Mouse (Mus musculus): ENCODE results near the gene Cdyl. TPM values are rescaled to one million over a fixed set of nuclear protein-coding genes. Genes with fewer than 3 reads are reported as not detected.

The Cdyl gene
- polyA plus RNA-seq, 1 experiment from 2014 or later, result 17.6 TPM

DNA sequence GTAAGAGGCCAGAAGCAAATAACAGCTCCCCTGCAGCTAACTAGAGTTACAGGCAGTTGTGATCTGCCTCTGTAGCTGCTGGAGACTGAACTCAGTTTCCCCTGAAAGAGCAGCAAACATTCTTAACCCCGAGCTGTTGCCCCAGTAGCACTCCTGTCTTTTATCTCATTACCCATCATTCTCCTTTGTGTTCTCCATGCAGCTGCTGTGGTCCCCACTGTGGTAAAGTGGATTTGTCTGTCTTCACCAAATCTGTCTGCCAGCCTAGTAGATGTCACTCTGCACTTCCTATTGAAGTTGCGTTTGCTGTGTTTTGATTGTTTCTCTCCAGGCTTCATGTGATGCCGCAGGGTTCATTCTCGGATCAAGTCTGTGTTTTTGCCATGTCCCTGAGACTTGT, 130.8 kb downstream of the Cdyl start:
- Histone ChIP-seq H3K27ac (ENCODE audit: low read depth, low read length) (no peak overlapping the region), H3K36me3 (ENCODE audit: control insufficient read depth, insufficient read depth, low read length) (no peaks in the 10 kb centered on the region), H3K9ac (ENCODE audit: low read depth, low read length) (no peak overlapping the region), H3K9me3 (ENCODE audit: control insufficient read depth, low read length) (no peaks in the 10 kb centered on the region), H3K4me3 (ENCODE audit: low read depth, low read length) (no peak overlapping the region), H3K4me2 (no peak overlapping the region), H3K27me3 (replicated peaks; ENCODE audit: control insufficient read depth, insufficient read depth, low read length) (no peaks in the 10 kb centered on the region), H3K4me1 (replicated peaks; ENCODE audit: control insufficient read depth, insufficient read depth, low read length) (peaks cover 49% of the 10 kb centered on the region)
- 64% methylated on average over 4 of the region's 4 CpGs for WGBS
- DNase-seq (ENCODE audit: low spot score), result no peak
- ATAC-seq (replicated peaks; ENCODE audit: low FRiP score), result no peak

GRCm38 (mm10) chr13:35794309-35794708, 134.7 kb downstream of the Cdyl start:
- no peak overlapping the region for H3K4me2 ChIP-seq
- no peaks in the 10 kb centered on the region for H3K27me3 ChIP-seq (replicated peaks; ENCODE audit: control insufficient read depth, insufficient read depth, low read length)
- no peak overlapping the region for H3K9ac ChIP-seq (ENCODE audit: low read depth, low read length)
- ATAC-seq (replicated peaks; ENCODE audit: low FRiP score) (no peak), DNase-seq (ENCODE audit: low spot score) (no peak)
- no peaks in the 10 kb centered on the region for H3K36me3 ChIP-seq (ENCODE audit: control insufficient read depth, insufficient read depth, low read length)
- H3K4me3 ChIP-seq (ENCODE audit: low read depth, low read length), result no peak overlapping the region
- H3K9me3 ChIP-seq (ENCODE audit: control insufficient read depth, low read length), result no peaks in the 10 kb centered on the region
- WGBS, result 49% methylated on average over 7 of the region's 7 CpGs
- no peak overlapping the region for H3K27ac ChIP-seq (ENCODE audit: low read depth, low read length)
- H3K4me1 ChIP-seq (replicated peaks; ENCODE audit: control insufficient read depth, insufficient read depth, low read length), result peaks cover 65% of the 10 kb centered on the region

- H3K4me1 ChIP-seq (replicated peaks; ENCODE audit: control insufficient read depth, insufficient read depth, low read length), result peaks cover 67% of the 10 kb centered on the region
Measured at GRCm38 (mm10) chr13:35794774-35795173, 135.1 kb downstream of the Cdyl start.

DNA sequence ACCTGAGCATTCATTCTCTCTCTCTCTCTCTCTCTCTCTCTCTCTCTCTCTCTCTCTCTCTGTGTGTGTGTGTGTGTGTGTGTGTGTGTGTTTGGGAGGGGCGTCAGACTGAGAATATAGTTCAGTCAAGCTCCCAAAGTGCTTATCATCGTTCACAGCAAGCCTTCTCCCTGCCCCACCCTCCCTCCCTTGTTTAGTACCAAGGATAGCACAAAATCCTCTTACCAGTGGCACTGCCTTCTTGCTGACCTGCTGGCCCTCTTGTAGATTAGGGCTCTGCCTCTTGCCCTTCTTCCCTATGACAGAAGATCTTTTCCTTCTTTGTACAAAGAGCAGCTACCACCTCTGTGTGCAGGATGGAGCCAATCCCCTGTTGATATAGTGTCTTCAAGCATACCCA, 136.3 kb downstream of the Cdyl start:
- no peaks in the 10 kb centered on the region for H3K36me3 ChIP-seq (ENCODE audit: control insufficient read depth, insufficient read depth, low read length)
- H3K27ac ChIP-seq (ENCODE audit: low read depth, low read length), result peak overlapping the region; percentile 82
- WGBS, result 17% methylated on average over 2 of the region's 2 CpGs
- H3K4me2 ChIP-seq, result peak overlapping the region; percentile 57
- H3K4me1 ChIP-seq (replicated peaks; ENCODE audit: control insufficient read depth, insufficient read depth, low read length), result peaks cover 60% of the 10 kb centered on the region
- no peak overlapping the region; the same call in 1 of the 2 replicates for H3K9ac ChIP-seq (ENCODE audit: low read depth, low read length)
- no peak overlapping the region for H3K4me3 ChIP-seq (ENCODE audit: low read depth, low read length)
- DNase-seq (ENCODE audit: low spot score), result no peak
- H3K27me3 ChIP-seq (replicated peaks; ENCODE audit: control insufficient read depth, insufficient read depth, low read length), result no peaks in the 10 kb centered on the region
- peak; percentile 91 for ATAC-seq (replicated peaks; ENCODE audit: low FRiP score)
- no peaks in the 10 kb centered on the region for H3K9me3 ChIP-seq (ENCODE audit: control insufficient read depth, low read length)

More at GRCm38 (mm10) chr13:35794774-35795173, 135.1 kb downstream of the Cdyl start:
- H3K4me3 ChIP-seq (ENCODE audit: low read depth, low read length), result no peak overlapping the region
- no peaks in the 10 kb centered on the region for H3K9me3 ChIP-seq (ENCODE audit: control insufficient read depth, low read length)
- H3K4me2 ChIP-seq, result peak overlapping the region; percentile 46; the same call in 1 of the 2 replicates
- DNase-seq (ENCODE audit: low spot score) (no peak), ATAC-seq (replicated peaks; ENCODE audit: low FRiP score) (no peak)
- H3K27ac ChIP-seq (ENCODE audit: low read depth, low read length), result peak overlapping the region; percentile 41
- WGBS, result 70% methylated on average over 4 of the region's 4 CpGs
- no peaks in the 10 kb centered on the region for H3K36me3 ChIP-seq (ENCODE audit: control insufficient read depth, insufficient read depth, low read length)
- no peaks in the 10 kb centered on the region for H3K27me3 ChIP-seq (replicated peaks; ENCODE audit: control insufficient read depth, insufficient read depth, low read length)
- H3K9ac ChIP-seq (ENCODE audit: low read depth, low read length), result no peak overlapping the region

DNA sequence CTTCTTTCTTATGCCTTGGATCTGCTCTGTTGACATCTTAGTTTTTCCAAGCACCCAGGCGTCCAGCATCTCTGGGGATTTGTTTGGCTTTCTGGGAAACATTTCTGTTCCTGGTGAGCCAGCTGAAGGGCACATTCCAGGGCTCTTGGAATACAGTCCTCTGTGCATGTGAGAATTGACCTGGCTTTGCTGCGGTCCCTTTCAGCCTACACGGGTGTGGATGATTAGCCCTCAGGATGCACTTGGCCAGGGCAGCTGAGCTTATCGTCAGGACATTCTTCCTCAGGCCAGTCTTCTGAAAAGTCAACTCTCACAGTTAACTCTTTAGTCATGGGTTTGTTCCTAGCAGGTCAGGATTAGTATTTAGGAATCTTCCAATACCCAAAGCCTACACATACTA, 136.7 kb downstream of the Cdyl start:
- no peaks in the 10 kb centered on the region for H3K36me3 ChIP-seq (ENCODE audit: control insufficient read depth, insufficient read depth, low read length)
- no peaks in the 10 kb centered on the region for H3K27me3 ChIP-seq (replicated peaks; ENCODE audit: control insufficient read depth, insufficient read depth, low read length)
- ATAC-seq (replicated peaks; ENCODE audit: low FRiP score), result no peak
- H3K27ac ChIP-seq (ENCODE audit: low read depth, low read length), result peak overlapping the region; percentile 82
- DNase-seq (ENCODE audit: low spot score), result no peak
- peak overlapping the region; percentile 57 for H3K4me2 ChIP-seq
- H3K9me3 ChIP-seq (ENCODE audit: control insufficient read depth, low read length), result no peaks in the 10 kb centered on the region
- H3K4me3 ChIP-seq (ENCODE audit: low read depth, low read length), result no peak overlapping the region
- 40% methylated on average over 4 of the region's 4 CpGs for WGBS
- peak overlapping the region; percentile 41; the same call in 1 of the 2 replicates for H3K9ac ChIP-seq (ENCODE audit: low read depth, low read length)
- peaks cover 56% of the 10 kb centered on the region for H3K4me1 ChIP-seq (replicated peaks; ENCODE audit: control insufficient read depth, insufficient read depth, low read length)

DNA sequence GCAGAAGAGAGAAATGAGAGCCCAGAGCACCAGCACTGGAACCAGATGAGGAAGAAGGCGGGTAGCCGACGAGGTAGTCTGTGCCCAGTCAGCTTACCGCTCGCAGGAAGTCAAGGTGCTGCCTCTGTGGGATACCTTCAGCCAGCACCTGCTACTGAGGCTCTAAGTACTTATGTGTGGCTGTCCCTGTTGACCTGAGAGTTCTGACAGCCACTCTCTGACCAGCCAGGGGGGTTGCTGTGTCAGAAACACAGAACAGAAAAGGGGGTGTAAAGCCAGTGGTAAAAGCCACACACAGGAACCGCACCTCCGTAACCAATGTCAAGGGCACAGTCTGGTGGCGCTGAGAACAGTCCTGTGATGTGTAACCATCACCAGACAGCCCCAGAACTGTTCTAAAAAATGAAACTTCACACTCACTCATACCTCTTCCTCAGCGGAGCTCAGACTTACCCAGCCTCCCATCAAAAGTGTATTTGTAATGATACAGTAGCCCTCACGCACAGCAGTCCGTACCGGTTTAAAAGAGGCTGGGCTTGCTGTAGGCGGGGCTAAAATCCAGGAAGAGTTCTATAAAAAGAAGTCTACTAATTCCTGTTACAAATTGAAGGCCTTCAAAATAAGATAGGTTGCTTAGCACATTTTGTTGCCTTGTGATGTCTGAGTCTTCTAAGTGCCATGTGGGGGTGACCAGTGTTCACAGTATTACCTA, 138.3 kb downstream of the Cdyl start:
- 82% methylated on average over 13 of the region's 13 CpGs for WGBS

DNA sequence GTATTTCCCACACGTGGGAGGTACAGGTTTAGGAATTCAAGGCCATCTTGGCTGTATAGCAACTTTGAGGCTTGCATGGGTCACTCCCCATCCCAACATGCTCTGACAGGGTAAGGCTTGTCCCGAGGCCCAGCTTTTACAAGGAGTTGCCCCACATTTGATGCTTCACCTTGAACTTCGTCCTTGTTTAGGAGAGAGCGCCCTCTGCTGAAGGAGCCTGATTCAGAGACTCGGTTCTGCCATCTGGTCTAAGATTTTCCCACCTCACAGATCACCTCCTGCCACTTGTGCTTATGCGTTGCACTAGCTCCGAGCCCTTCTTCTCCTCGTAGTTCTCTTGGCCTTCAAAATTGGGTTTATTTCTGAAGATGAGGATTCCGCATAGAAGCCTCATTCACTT, 139.0 kb downstream of the Cdyl start:
- no peak overlapping the region for H3K4me2 ChIP-seq
- H3K27me3 ChIP-seq (replicated peaks; ENCODE audit: control insufficient read depth, insufficient read depth, low read length), result no peaks in the 10 kb centered on the region
- ATAC-seq (replicated peaks; ENCODE audit: low FRiP score) (no peak), DNase-seq (ENCODE audit: low spot score) (no peak)
- H3K4me1 ChIP-seq (replicated peaks; ENCODE audit: control insufficient read depth, insufficient read depth, low read length), result peaks cover 52% of the 10 kb centered on the region
- H3K9me3 ChIP-seq (ENCODE audit: control insufficient read depth, low read length), result no peaks in the 10 kb centered on the region
- WGBS, result 61% methylated on average over 9 of the region's 9 CpGs
- H3K27ac ChIP-seq (ENCODE audit: low read depth, low read length), result no peak overlapping the region
- no peak overlapping the region for H3K9ac ChIP-seq (ENCODE audit: low read depth, low read length)
- no peak overlapping the region for H3K4me3 ChIP-seq (ENCODE audit: low read depth, low read length)
- H3K36me3 ChIP-seq (ENCODE audit: control insufficient read depth, insufficient read depth, low read length), result no peaks in the 10 kb centered on the region

More for the DNA sequence above, 138.3 kb downstream of the Cdyl start:
- Histone ChIP-seq H3K27ac (ENCODE audit: low read depth, low read length) (peak overlapping the region; percentile 19; the same call in 1 of the 2 replicates), H3K4me1 (replicated peaks; ENCODE audit: control insufficient read depth, insufficient read depth, low read length) (peaks cover 54% of the 10 kb centered on the region), H3K4me2 (no peak overlapping the region), H3K9me3 (ENCODE audit: control insufficient read depth, low read length) (no peaks in the 10 kb centered on the region), H3K4me3 (ENCODE audit: low read depth, low read length) (no peak overlapping the region), H3K9ac (ENCODE audit: low read depth, low read length) (no peak overlapping the region), H3K27me3 (replicated peaks; ENCODE audit: control insufficient read depth, insufficient read depth, low read length) (no peaks in the 10 kb centered on the region), H3K36me3 (ENCODE audit: control insufficient read depth, insufficient read depth, low read length) (no peaks in the 10 kb centered on the region)
- no peak for ATAC-seq (replicated peaks; ENCODE audit: low FRiP score)
- DNase-seq (ENCODE audit: low spot score), result no peak

DNA sequence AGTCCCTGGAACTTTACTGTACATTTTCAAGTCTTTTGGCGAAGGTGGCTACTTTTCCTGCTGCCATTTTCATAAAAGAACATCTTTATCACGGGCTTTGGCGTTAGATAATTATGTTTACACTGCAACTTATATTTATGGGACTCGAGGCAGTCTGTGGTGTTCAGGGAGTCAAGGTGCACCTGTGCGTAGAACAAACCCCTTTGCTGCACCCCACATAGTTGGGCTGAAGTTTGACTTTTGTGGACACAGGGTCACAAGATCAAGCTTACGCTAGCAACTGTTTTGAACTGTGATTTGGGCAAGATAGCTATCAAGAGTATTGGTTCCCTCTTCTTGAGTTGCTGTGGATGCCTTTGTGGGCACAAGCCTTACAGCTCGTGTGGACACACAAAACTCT, 140.6 kb downstream of the Cdyl start:
- no peak for ATAC-seq (replicated peaks; ENCODE audit: low FRiP score)
- H3K27me3 ChIP-seq (replicated peaks; ENCODE audit: control insufficient read depth, insufficient read depth, low read length), result no peaks in the 10 kb centered on the region
- H3K4me1 ChIP-seq (replicated peaks; ENCODE audit: control insufficient read depth, insufficient read depth, low read length), result peaks cover 36% of the 10 kb centered on the region
- no peak overlapping the region for H3K27ac ChIP-seq (ENCODE audit: low read depth, low read length)
- no peak for DNase-seq (ENCODE audit: low spot score)
- H3K4me2 ChIP-seq, result no peak overlapping the region
- H3K9ac ChIP-seq (ENCODE audit: low read depth, low read length), result no peak overlapping the region
- H3K4me3 ChIP-seq (ENCODE audit: low read depth, low read length), result no peak overlapping the region
- WGBS, result 76% methylated on average over 7 of the region's 7 CpGs
- no peaks in the 10 kb centered on the region for H3K9me3 ChIP-seq (ENCODE audit: control insufficient read depth, low read length)
- H3K36me3 ChIP-seq (ENCODE audit: control insufficient read depth, insufficient read depth, low read length), result no peaks in the 10 kb centered on the region

GRCm38 (mm10) chr13:35805727-35806126, 146.1 kb downstream of the Cdyl start:
- H3K9me3 ChIP-seq (ENCODE audit: control insufficient read depth, low read length), result no peaks in the 10 kb centered on the region
- H3K9ac ChIP-seq (ENCODE audit: low read depth, low read length), result no peak overlapping the region
- DNase-seq (ENCODE audit: low spot score) (no peak), ATAC-seq (replicated peaks; ENCODE audit: low FRiP score) (no peak)
- no peak overlapping the region for H3K4me2 ChIP-seq
- no peak overlapping the region for H3K27ac ChIP-seq (ENCODE audit: low read depth, low read length)
- H3K27me3 ChIP-seq (replicated peaks; ENCODE audit: control insufficient read depth, insufficient read depth, low read length), result no peaks in the 10 kb centered on the region
- no peak overlapping the region for H3K4me3 ChIP-seq (ENCODE audit: low read depth, low read length)
- peaks cover 37% of the 10 kb centered on the region for H3K4me1 ChIP-seq (replicated peaks; ENCODE audit: control insufficient read depth, insufficient read depth, low read length)
- 71% methylated on average over 3 of the region's 3 CpGs for WGBS
- H3K36me3 ChIP-seq (ENCODE audit: control insufficient read depth, insufficient read depth, low read length), result no peaks in the 10 kb centered on the region

All from liver, embryonic 11.5 days (tissue).